Mouse (Mus musculus) cerebellum, adult 18-20 months (tissue): ENCODE data around the gene Mef2c.

Experiments used
- DNase-seq, 2 experiments: peaks; one replicate each; pipeline ENCODE4 v3.0.0; 2021

The Mef2c gene

DNA sequence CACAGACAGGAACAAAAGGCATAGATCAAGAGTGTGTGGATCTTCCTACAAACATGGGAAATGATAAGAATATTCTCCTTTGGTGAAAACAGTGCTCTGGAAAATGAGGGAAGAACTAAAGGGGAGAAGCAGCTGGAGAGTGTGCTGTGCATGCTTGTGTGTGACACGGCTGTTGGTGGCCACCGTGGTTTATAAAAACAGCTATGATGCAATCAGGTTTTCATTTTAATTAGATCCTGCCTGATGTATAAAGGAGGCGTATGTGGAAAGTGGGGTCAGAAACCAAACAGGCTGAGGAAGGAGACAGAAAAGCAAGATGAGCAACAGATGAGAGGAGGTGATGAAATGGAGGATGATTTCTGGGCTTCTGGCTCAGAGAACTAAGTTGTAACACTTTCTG lies 112.0 kb downstream of the Mef2c start:
- DNase-seq = no peak

DNA sequence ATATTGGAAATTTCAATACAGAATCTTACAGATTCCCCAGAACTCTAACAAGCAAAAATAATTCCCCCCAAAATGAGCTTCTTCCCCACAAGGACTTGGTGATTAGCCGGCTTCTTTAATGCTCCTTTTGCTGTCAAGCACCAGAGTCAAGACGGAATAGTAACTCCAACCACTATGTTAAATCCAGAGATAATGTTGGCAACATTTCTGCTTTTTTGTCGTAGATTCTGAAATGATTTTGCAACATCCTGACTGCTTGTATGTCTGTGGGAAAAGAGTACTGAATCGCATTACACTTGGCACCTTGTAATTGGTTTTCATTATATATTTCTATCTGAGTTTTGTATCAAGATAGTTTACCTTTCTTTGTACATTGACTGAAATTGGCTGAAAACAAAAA lies 120.8 kb downstream of the Mef2c start:
- no peak for DNase-seq

DNA sequence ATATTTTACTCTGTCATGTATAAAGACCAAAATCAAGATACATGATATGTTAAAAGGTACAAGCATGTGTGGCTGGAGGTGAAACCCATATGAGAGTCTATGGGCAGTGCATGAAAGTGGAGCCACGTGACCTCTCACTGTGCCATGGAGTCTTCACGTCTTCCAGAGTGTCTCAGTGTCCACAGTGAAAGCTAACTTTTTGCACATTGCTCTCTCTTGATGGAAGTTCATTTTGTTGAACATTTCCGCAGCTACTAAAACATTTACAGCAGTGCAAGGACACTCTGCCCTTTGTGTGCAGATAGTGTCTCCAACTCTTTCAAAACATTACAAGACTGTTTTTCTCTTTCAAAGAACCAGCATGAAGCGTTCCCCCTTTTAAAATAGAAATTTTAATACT lies 123.6 kb downstream of the Mef2c start:
- DNase-seq = no peak

DNA sequence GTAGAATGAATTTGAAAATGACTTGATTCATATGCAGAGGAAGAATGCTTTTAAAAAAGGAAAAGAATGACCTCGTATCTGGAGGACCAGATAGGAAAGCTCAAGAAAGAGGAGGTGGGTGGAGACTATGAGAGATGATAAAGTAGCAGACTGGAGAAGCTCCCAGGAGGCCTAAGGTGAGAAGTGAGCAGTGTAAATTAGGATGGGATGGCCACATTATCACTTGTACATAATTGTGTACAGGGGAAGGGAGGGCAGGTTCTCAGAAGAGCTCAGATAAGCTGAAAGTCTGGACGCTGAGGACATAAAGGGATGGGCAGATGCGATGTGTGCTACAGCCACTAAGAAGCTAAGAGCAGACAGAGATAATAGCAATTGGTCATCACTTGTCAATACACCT lies 124.3 kb downstream of the Mef2c start:
- DNase-seq = no peak

DNA sequence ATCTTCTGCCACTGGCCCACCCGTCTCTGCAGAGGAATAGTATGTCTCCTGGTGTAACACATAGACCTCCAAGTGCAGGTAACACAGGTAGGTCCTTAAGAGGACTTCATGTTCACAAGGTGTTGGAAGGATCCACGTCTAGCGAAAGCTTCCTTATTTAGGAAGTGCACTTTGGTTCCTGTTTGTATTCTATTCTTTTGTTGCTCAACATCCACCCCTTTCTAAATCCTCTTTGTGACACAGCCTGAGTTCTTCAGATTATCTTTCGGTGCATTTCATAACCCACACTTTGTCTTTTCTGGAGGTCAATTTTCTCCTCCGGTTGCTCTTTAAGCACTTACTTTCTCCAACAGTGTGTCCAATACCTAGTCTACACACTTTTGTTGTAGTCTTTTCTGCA lies 129.3 kb downstream of the Mef2c start:
- DNase-seq = no peak

DNA sequence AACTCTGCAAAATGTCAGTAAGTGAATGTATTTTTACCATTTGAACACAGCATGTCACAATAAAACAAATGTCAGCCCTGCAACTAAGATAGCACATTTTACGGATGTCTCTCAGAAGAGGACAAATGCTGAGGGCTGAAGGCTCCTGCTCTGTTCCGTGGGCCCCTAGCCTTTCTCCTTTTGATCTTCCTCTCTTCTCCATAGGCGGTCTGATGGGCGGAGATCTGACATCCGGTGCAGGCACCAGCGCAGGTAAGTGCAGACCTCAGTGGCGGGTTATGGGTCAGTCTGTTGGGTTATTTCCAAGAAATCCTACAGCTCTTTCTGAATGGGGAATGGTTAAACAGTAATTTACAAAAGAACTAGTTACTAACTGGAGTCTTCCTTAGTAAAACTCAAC lies 131.4 kb downstream of the Mef2c start:
- no peak for DNase-seq

DNA sequence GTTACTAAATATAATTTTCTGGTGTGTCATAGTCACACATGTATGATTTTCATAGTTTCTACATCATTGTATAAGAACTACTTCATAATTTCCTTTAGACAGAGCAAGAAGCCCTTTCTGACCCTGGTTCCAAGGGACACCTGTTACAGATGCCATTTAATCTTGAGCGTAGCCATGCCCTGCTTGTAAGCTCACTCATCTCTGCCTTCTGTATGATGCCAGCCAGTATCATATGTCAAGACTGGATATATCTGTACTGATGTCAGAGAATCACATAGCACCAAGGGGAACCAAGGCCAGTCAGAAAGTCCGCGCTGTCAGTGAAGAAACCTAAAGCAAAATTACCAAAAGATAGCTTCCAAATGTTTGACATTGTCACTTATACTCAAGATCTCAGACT lies 133.8 kb downstream of the Mef2c start:
- no peak for DNase-seq

DNA sequence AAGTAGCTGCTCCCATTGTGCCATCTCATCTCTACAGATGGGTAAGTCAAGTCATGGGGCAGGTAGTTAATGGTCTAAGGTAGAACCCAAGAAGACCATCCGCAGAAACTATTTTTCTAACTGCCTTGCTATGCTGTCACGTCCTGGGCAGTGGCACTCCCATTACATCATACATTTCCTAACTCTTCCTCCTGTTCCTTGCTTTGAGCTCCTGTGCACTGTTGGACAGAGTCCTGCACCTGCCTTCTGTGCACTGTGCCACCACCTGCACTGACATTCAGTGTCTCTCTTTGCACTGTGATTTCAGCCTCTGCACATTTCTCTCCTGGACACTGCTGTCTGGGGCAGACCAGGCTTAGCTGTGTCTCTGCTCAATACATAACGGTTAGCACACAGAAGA lies 134.9 kb downstream of the Mef2c start:
- no peak for DNase-seq

DNA sequence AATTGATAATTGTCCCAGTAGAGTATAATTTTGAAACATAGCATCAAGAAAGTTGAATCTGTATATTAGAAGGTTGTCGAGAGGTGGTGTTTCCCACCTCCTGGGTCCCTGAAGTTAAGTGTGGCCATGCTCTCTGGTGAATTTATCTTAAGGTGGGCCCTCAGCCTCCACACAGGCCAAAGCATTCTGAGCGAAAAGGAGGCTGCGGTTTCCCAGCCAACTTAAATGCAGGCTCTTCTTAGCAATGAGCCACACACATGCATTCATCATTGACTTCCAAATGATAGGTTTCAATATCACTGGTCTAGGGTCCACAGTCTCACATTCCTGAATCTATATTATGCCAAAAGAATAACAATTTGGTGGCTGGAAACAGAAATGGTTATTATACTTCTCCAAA lies 145.2 kb downstream of the Mef2c start:
- no peak for DNase-seq

DNA sequence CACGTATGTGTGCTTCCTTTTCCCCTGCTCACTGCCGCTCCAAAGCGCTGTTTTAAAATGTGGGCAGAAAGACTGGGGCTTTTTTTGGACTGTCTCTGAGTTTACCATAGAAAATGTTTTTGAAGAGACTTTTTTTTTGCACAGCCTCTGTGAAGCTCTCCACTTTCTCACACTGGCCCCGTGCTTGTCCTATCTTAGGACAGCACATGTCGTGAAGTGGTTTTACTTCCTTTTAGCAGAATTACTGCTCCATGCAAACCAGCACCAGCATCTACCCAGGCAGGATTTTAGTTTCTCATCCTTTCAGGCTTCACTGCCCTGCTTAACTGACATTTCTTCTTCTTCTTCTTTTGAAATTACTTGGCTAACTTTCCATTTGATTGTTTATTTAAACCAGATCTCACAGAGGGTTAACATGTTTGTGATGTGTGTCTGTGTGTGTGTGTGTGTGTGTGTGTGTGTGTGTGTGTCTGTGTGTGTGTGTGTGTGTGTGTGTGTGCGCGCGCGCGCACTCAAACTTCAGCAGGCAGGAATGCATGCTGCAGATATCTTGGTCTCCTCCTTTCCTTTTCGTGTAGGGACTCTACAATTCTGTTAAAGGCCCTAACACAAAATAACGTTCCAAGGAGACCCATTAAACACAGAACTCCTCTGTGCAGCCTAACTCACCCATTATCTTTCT lies 146.1 kb downstream of the Mef2c start:
- DNase-seq = no peak

DNA sequence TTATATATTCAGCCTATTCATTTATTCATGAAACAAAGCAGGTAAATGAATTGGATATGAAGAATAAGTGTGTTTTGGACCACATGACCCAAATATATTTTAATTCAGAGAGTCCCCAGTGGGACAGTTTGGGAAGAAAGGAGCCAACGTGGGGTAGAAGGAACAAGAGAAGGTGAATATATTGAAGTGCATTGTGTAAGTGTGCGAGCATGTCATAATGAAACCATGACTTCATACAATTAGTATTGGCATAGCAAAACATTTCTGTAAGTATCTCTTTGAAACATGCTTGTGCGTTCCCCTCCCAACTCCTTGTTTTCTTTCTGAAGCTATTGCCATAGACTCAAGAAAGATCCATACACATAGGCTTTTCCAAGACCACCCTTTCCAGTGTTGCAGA lies 147.0 kb downstream of the Mef2c start:
- no peak for DNase-seq

DNA sequence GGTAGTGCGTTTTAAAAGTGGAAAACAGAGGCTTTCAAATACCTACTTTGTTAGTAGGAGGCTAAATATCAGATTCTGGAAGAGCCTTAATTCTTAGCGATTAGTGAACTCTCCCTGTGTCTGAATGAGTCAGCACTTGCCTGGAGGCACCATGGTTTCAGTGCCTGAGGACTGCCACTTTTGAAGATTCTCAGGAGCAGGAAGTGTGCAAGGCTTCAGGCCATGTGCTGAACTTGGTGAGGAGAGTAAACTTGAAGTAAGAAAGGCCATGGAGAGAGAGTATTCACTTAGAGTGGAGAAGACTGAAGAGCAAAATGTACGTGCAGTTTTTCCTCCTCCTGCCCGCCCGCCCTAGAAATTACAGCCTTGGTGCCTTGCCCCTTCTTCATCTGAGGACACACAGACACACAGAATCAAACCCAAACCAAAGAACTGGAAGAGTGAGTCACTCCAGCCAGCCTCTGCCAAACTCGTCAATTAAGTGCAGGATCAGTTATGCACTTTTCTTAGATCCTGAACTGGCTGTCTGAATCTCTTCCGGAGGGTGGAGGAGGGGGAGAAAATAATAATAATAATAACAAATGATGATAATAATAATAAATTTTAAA lies 148.2 kb downstream of the Mef2c start:
- DNase-seq = no peak

DNA sequence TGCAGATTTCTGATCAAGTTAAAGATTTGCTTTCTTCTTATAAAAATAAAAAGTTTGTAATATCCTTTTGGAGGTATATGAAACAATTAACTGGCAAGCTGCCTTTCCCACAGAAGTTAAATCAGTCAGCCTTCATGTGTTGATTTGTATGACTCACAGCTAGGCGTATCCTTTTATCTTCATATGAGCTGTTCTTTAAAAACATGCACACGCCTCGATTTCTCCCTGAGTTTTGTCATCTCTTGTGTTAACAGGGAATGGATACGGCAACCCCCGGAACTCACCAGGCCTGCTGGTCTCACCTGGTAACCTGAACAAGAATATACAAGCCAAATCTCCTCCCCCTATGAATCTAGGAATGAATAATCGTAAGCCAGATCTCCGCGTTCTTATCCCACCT lies 148.7 kb downstream of the Mef2c start:
- no peak for DNase-seq

DNA sequence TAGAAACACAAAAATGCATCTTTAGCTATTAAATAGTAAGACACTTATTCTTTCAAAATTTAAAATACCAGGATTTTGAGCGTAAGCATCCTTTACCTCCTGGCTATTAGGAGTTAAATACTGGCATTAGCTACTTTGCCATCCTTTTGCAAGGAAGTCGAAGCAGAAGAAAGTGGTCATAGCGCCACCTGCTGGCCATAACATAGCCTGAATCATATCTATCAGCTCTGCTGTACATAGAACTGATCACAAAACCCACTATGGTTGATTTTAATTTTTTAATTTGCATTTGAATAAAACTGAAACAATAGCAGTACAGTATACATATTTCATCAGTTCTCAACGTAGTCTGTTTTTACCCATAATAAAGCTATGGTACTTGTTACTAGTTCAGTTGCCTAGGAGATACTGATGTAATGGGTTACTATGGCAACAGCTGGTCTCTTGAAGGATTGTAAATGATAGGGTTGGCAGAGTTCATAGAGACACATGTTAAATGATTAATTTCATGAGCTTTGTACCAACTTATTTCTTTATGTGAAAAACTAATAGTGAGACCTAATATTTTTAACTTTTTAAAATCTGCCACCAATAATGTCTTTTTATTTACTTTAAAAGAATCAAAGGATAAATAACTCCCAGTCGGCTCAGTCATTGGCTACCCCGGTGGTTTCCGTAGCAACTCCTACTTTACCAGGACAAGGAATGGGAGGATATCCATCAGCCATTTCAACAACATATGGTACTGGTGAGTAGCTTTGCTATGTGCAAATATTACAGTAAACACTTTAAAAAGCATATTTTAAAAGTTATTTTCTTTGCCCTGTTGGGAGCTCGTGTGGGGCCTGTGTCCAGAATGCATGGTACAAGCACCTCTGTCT lies 151.3 kb downstream of the Mef2c start:
- peak; percentile 79 to 87 for DNase-seq

DNA sequence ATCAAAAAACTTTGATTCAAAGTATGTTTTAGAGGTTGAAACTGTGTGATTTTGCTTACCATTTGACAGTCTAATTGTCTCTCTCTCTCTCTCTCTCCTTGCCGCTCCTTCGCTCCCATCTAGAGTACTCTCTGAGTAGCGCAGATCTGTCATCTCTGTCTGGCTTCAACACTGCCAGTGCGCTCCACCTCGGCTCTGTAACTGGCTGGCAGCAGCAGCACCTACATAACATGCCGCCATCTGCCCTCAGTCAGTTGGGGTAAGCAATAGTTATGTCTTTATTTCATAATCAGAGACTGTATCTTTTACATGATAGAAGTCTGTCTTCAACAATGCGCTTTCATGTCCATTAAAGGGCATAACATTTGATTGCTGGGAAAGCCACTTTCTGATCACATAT lies 152.3 kb downstream of the Mef2c start:
- no peak for DNase-seq

DNA sequence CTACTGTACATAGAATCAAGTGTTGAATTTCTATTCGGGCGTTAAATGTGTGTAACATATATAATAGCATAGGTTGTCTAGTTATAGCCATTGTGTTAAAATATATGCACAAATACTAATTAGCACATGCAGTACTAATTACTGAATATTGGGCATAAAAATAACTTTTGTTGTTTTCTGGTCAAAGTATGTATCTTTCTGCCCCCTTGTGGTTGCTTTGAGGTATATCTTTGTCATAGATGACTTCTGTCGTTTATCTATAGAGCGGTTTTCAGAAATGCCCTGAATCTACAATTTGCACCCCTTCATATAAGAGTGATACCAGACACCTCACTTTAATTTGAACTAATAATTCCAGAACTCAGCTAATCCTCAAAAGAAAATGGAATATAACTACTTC lies 152.9 kb downstream of the Mef2c start:
- DNase-seq = no peak

DNA sequence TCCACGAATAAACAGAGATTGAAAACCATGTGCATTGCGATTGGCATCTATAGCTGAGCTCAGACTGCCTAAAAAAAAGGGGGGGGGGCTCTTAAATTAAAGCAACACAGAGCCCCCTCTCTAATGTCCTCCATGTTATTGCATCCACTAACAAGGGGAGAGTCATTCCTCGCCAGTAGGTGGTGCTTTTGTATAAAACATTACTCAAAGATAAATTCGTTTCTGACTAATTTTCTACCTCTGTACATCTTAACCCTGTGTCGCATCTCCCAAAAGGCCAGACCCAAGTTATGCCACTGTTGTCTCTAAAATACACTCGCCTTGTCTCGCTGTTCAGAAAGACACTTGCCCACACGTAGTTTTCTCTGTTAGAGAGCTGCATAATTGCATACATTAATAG lies 156.9 kb downstream of the Mef2c start:
- peak; percentile 55 to 59 for DNase-seq

DNA sequence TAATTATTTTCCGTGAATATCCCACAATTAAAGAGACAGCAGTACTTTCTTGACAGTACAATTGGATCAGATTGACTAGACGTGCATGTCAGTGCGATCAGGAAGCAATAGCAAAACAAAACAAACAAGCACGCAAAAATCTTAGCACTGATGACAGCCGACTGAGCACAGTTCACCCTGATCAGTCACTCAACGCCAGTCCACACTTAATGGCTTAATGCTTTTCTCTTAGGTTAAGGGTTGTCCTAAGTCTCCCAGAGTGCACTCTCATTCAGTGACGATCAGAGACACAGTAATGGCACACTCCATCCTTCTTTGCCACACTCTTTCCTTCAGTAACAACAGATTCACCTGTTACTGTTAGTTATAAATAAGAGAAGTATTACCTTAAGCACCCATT lies 157.3 kb downstream of the Mef2c start:
- DNase-seq = peak in 1 of 2 experiments; percentile 17

DNA sequence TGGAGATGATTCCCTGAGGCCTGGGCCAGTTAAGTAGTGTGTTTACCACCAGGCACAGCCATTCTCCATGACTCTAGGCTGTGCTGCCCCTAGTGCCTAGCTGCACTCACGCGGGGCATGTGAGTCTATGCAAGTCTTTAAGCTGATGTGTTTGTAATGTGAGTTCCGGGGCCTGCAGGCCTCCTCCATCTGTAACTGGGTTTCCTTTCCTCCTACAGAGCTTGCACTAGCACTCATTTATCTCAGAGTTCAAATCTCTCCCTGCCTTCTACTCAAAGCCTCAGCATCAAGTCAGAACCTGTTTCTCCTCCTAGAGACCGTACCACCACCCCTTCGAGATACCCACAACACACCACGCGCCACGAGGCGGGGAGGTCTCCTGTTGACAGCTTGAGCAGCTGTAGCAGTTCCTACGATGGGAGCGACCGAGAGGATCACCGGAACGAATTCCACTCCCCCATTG lies 158.3 kb downstream of the Mef2c start:
- peak; percentile 31 for DNase-seq

DNA sequence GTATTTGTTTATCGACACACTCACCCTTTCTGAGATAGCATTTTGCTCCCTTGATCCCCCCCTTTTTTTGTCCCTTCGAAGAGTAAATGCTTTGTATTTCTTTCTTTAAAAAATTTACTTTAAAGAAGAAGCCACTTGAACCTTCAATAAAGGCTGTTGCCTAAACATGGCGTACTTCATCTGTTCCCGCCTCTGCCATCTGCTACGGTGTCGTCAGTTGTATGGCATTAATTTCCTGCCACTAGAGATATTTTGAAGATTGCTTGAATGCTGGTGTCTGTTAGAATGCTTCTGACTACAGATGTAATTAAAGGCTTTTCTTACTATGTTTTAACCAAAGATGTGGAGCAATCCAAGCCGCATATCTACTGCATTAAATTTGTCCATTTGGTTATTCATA lies 162.3 kb downstream of the Mef2c start:
- DNase-seq = no peak

DNA sequence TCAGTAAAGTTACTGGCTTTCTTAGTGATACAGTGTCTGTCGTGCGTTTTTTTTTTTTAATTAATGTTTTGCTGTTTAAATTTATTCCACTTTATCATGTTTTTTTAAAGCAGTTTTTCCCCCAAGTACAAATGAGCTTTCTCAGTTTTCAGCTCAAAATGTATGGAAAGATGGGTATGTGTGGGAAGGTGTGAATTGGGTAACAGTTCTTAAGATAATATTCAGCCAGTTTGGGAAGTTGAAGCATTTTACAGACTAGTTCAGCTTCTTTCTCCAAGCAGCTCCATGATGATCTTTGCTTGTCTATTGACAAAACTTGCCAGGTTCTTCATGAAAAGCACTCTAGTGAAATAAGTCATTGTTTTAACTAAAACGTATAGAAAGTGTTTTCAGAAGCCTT lies 163.2 kb downstream of the Mef2c start:
- DNase-seq = no peak

DNA sequence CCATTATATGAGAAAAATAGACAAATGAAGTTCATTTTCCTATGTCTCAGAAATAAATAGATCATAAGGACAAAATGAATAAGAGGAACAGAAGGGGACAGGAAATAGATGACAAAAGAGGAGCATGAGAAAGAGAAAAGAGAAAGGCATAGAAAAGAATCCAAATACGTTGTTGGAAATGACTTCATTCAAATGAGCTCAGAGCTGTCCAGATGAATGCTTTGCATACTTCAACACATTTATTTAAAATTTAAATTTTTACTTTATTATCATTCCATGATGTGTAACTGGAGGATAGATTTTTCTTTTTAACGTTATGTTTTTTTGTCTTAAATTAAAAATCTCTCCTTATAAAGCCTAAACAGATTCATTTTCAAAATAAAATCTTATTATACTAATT lies 203.8 kb downstream of the Mef2c start:
- no peak for DNase-seq

DNA sequence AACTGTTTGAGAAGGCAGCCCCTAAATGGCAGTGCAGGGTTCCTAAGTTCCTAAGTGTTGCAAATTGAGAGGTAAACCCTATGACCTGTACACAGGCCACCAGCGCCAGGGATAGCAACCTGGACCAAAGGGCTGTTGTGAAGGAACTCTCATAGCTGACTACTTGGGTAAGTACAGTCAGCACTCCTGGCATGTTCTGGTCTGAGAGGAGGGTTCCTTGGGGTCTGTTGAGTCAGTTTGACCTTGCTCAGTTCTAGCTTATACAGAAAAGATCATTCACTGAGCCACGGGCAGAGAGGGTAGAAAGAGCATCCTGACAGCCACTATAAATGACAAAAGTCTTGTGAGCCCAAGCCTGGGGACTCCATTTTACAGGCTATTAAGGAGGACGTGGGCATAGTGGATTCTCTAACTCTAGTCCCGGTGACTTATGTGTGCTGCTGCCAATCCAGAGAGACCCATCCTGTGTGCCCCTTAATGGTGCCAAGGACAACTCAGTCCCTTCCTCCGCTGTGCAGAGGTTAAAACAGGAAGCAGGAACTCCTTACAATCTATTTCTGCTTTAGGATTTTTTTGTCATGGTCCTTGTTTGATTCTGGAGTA lies 209.0 kb downstream of the Mef2c start:
- DNase-seq = peak in 1 of 2 experiments; percentile 48
